Mouse (Mus musculus): ENCODE measurements around the gene Prdm2. TPM values are rescaled to one million over a fixed set of nuclear protein-coding genes. Genes with fewer than 3 reads are reported as not detected.

Prdm2 gene
- polyA plus RNA-seq, 1 experiment from 2014 or later, result 10.4 TPM

DNA sequence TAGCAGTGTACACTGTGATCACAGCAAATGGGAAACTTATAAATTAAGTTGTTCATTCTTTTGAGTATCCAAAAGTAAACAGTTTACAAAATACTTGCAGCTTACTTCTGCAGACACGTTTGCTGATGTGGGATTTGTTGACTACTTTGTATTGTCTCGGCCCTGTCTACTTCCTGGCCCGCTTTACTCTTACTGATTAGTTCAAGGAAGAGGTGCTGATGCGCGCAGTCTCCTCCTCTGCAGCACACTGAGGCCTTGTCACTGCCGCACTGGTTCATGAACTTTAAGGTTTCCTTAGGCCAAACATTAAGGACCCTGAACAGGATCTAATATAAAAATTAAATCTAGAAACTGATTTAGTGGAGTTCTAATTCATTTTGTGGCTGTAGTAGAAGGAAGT is 58.2 kb downstream of the Prdm2 start:
- no peak overlapping the region for H3K4me3 ChIP-seq
- no peak for ATAC-seq (ENCODE audit: insufficient number of reproducible peaks, low FRiP score)
- no peaks in the 10 kb centered on the region for H3K36me3 ChIP-seq
- H3K4me1 ChIP-seq (replicated peaks), result peaks cover 64% of the 10 kb centered on the region
- H3K27ac ChIP-seq (ENCODE audit: poor library complexity, severe bottlenecking), result no peak overlapping the region
- H3K9ac ChIP-seq, result no peak overlapping the region
- WGBS, result 66% methylated on average over 6 of the region's 6 CpGs
- H3K4me2 ChIP-seq, result no peak overlapping the region
- H3K9me3 ChIP-seq (replicated peaks), result no peaks in the 10 kb centered on the region
- no peaks in the 10 kb centered on the region for H3K27me3 ChIP-seq (replicated peaks)

DNA sequence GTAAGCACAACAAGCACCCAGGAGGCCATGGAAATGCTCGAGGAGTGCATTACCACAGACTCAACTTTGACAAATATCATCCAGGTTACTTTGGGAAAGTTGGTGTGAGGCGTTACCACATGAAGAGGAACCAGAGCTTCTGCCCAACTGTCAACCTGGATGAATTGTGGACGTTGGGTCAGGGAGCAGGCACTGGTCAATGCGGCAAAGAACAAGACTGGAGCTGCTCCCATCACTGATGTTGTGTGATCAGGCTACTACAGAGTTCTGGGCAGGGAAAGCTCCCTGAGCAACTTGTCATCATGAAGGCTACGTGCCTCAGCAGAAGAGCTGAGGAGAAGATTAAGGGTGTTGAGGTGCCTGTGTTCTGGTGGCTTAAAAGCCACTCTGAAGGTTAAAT is 60.2 kb downstream of the Prdm2 start:
- Histone ChIP-seq H3K36me3 (no peaks in the 10 kb centered on the region), H3K4me1 (replicated peaks) (peaks cover 56% of the 10 kb centered on the region), H3K9me3 (replicated peaks) (no peaks in the 10 kb centered on the region), H3K9ac (no peak overlapping the region), H3K27ac (ENCODE audit: poor library complexity, severe bottlenecking) (no peak overlapping the region), H3K4me2 (no peak overlapping the region), H3K27me3 (replicated peaks) (no peaks in the 10 kb centered on the region), H3K4me3 (no peak overlapping the region)
- ATAC-seq (ENCODE audit: insufficient number of reproducible peaks, low FRiP score), result no peak
- 80% methylated on average over 5 of the region's 5 CpGs for WGBS

DNA sequence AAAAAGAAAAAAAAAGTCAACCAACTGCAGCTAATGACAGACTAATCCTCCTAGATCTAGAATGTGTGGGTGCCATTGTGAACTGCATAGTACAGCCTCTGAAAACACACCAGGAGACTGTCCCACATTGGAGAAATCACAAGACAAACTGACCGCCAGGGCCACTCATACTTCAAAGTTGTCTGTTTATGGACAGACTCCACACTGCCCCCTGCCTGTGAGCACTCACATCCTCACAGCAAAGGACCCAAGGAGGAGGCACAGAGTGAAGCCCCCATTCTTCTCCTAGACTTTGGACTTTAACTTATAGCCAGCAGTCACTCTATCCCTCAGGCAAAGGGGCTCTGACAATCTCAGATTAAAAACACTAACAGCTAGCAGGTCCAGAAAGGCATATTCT is 61.5 kb downstream of the Prdm2 start:
- Histone ChIP-seq H3K4me2 (no peak overlapping the region), H3K4me1 (replicated peaks) (peaks cover 57% of the 10 kb centered on the region), H3K27ac (ENCODE audit: poor library complexity, severe bottlenecking) (no peak overlapping the region), H3K27me3 (replicated peaks) (no peaks in the 10 kb centered on the region), H3K4me3 (no peak overlapping the region), H3K36me3 (no peaks in the 10 kb centered on the region), H3K9ac (no peak overlapping the region), H3K9me3 (replicated peaks) (no peaks in the 10 kb centered on the region)
- 75% methylated on average over 1 of the region's 1 CpGs for WGBS
- ATAC-seq (ENCODE audit: insufficient number of reproducible peaks, low FRiP score), result no peak

DNA sequence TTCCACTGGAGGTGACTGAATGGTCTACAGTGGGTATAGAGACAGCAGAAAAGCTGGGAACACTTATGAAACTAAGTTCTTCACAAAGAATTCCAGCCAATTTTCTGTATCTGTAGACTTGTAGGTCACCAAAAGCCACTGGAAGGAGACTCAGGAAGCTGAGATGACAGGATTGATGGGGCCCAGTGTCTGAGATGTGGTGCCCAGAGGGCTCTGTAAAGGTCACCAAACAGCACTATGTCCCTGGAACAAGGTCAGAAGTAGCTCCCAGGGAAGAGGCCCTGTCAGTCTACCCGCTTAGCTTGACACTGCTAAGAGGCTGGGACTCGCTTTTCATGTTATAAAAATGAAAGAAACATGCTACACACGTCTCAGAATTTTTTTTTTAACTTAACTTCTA is 65.1 kb downstream of the Prdm2 start:
- Histone ChIP-seq H3K9me3 (replicated peaks) (no peaks in the 10 kb centered on the region), H3K4me2 (no peak overlapping the region), H3K36me3 (no peaks in the 10 kb centered on the region), H3K27me3 (replicated peaks) (no peaks in the 10 kb centered on the region), H3K27ac (ENCODE audit: poor library complexity, severe bottlenecking) (no peak overlapping the region), H3K9ac (no peak overlapping the region), H3K4me1 (replicated peaks) (peaks cover 48% of the 10 kb centered on the region), H3K4me3 (no peak overlapping the region)
- no peak for ATAC-seq (ENCODE audit: insufficient number of reproducible peaks, low FRiP score)
- WGBS, result 62% methylated on average over 3 of the region's 3 CpGs

DNA sequence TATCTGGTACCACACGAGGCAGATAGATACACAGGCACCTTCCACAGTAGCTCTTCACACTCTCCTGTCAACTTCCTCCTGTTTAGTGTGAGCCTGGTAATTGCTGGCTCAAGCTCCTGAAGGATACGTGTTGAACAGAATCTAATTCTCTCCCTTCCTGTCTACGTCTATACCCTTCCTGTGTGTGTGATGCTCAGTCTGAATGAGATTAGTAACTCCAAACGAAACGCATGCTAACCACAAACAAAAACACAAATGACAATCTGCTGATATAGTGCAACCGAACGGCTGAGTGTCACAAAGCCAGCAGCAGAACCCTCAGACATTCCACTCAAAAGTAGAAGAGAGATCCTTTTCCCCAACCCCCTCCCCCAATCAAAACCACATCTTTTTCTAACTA is 69.2 kb downstream of the Prdm2 start:
- no peak for ATAC-seq (ENCODE audit: insufficient number of reproducible peaks, low FRiP score)
- Histone ChIP-seq H3K9ac (no peak overlapping the region), H3K4me1 (replicated peaks) (peaks cover 39% of the 10 kb centered on the region), H3K9me3 (replicated peaks) (no peaks in the 10 kb centered on the region), H3K27me3 (replicated peaks) (no peaks in the 10 kb centered on the region), H3K4me2 (no peak overlapping the region), H3K4me3 (no peak overlapping the region), H3K27ac (ENCODE audit: poor library complexity, severe bottlenecking) (no peak overlapping the region), H3K36me3 (peaks cover 28% of the 10 kb centered on the region)
- WGBS, result 36% methylated on average over 7 of the region's 7 CpGs

DNA sequence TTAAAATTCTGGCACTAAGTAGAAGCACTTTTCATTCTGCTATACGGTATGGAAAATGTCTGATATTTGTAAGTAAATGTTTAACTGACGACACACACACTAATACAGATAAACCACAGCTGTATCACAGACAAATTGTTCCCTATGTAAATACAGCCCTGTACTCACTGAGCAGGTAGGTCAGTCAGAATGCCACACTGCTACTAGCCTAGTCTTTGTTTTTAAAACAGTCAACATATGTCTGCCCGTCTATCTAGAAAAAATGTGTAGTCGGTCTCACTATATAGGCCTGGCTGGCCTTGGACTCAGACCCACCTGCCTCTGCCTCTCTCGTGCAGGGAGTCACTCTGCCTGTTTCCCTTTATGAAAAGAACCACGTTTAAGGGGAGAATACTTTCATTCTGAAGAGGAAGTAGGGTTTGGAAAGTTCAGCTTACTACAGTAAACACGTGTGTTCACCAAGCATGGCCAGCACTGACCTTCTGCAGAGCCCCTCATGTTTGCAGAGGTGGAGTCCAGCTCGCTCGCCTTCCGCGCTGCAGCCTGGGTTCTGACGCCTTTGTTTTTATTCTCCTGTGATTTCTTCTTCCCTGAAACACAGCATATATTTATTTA is 71.0 kb downstream of the Prdm2 start:
- Histone ChIP-seq H3K36me3 (peaks cover 32% of the 10 kb centered on the region), H3K4me1 (replicated peaks) (peaks cover 21% of the 10 kb centered on the region), H3K4me3 (no peak overlapping the region), H3K9me3 (replicated peaks) (no peaks in the 10 kb centered on the region), H3K27me3 (replicated peaks) (no peaks in the 10 kb centered on the region), H3K27ac (ENCODE audit: poor library complexity, severe bottlenecking) (no peak overlapping the region), H3K4me2 (no peak overlapping the region), H3K9ac (no peak overlapping the region)
- WGBS, result 85% methylated on average over 12 of the region's 12 CpGs
- ATAC-seq (ENCODE audit: insufficient number of reproducible peaks, low FRiP score), result no peak

DNA sequence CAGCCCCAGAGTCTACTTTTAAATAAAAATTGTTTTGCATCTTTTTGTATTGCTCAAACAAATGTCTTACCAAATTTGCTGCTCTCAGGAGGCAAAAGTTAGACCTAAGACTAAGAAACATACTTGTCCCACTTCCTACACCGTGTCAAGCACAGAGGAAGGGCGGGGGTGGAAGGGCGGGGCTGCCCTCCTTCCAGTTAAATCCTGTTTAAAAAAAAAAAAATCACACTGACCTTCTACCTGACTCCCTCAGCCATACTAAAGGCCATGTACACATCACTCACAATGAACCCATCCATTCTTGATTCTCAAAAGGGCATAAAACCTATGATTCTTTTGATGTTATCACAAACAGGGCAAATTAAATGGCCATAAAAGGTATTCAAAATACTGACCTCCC is 71.9 kb downstream of the Prdm2 start:
- Histone ChIP-seq H3K27ac (ENCODE audit: poor library complexity, severe bottlenecking) (no peak overlapping the region), H3K27me3 (replicated peaks) (no peaks in the 10 kb centered on the region), H3K4me2 (no peak overlapping the region), H3K9ac (no peak overlapping the region), H3K36me3 (peaks cover 37% of the 10 kb centered on the region), H3K4me1 (replicated peaks) (peaks cover 15% of the 10 kb centered on the region), H3K4me3 (no peak overlapping the region), H3K9me3 (replicated peaks) (no peaks in the 10 kb centered on the region)
- no peak for ATAC-seq (ENCODE audit: insufficient number of reproducible peaks, low FRiP score)
- WGBS, result 86% methylated on average over 3 of the region's 3 CpGs

DNA sequence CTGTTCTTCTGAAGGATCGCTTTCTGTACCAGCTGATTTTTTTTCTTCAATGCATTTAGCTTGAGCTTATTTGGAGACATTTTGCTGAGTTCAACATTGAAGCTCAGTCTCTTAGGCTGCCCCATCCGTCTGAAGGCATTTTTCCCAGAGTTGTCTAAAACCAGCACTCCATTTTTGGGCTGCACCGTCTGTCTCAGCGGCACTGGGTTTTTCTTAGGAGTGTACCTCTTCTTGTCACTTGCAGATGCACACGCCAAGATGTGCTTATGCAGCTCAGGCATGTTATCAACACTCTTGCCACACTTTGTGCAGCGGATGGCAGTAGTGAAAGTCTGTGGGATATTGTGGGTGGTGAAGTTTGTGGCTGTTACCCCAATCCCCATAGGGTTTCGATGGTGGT is 80.4 kb downstream of the Prdm2 start:
- Histone ChIP-seq H3K9me3 (replicated peaks) (no peaks in the 10 kb centered on the region), H3K27ac (ENCODE audit: poor library complexity, severe bottlenecking) (no peak overlapping the region), H3K4me2 (no peak overlapping the region), H3K4me1 (replicated peaks) (peaks cover 14% of the 10 kb centered on the region), H3K9ac (no peak overlapping the region), H3K27me3 (replicated peaks) (no peaks in the 10 kb centered on the region), H3K4me3 (no peak overlapping the region), H3K36me3 (peaks cover 76% of the 10 kb centered on the region)
- WGBS, result 91% methylated on average over 7 of the region's 7 CpGs
- no peak for ATAC-seq (ENCODE audit: insufficient number of reproducible peaks, low FRiP score)

DNA sequence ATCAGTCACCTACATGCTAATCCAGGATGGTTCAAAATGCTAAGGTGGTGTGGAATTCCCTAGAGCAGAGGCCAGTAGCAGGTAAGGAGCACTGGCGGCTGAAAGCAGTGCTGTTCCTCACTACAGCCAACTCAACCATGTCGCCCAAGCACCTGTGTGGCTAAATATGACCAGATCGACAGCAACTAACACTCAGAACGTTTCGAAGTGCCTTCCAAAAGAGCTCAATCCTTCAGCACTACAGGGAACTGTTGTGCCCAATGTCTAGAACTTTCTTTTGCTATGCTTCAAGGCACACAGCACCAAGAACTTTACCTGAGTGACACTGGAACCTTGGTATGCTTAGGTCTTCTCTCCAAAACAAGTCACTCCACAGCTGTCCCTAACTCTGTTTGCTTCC is 82.4 kb downstream of the Prdm2 start:
- H3K36me3 ChIP-seq, result peaks cover 76% of the 10 kb centered on the region

DNA sequence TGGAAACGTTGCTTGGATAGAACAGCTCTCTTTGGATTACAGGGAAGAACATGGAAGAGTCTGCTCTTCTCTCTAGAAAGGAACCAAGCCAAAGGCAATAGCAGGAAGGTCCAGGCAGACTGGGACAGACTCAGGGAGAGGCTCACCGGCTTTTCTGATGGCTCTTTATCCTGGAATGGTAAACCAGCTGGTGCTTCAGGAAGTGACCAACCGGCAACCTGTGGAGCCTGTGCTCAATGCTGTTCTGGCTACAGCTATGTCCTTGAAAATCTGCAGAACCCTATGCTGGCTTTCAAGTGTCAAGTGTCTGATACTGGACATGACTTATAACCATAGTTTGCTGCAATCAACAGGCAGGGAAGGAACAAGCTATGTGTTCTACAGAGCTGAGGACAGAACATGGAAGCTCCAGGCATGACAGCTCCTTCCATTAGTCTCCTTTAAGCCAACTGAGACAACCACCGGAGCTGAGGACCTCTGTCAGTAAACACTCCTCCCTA is 83.5 kb downstream of the Prdm2 start:
- no peak for ATAC-seq (ENCODE audit: insufficient number of reproducible peaks, low FRiP score)
- Histone ChIP-seq H3K27ac (ENCODE audit: poor library complexity, severe bottlenecking) (no peak overlapping the region), H3K4me3 (no peak overlapping the region), H3K4me2 (no peak overlapping the region), H3K36me3 (peaks cover 66% of the 10 kb centered on the region), H3K27me3 (replicated peaks) (no peaks in the 10 kb centered on the region), H3K4me1 (replicated peaks) (peaks cover 28% of the 10 kb centered on the region), H3K9me3 (replicated peaks) (no peaks in the 10 kb centered on the region), H3K9ac (no peak overlapping the region)
- WGBS, result 61% methylated on average over 4 of the region's 4 CpGs

More for the DNA sequence above, 82.4 kb downstream of the Prdm2 start:
- ATAC-seq (ENCODE audit: insufficient number of reproducible peaks, low FRiP score), result no peak
- H3K4me1 ChIP-seq (replicated peaks), result peaks cover 18% of the 10 kb centered on the region
- H3K27ac ChIP-seq (ENCODE audit: poor library complexity, severe bottlenecking), result no peak overlapping the region
- no peak overlapping the region for H3K9ac ChIP-seq
- no peaks in the 10 kb centered on the region for H3K27me3 ChIP-seq (replicated peaks)
- WGBS, result 86% methylated on average over 5 of the region's 5 CpGs
- no peak overlapping the region for H3K4me2 ChIP-seq
- H3K9me3 ChIP-seq (replicated peaks), result no peaks in the 10 kb centered on the region
- H3K4me3 ChIP-seq, result no peak overlapping the region

DNA sequence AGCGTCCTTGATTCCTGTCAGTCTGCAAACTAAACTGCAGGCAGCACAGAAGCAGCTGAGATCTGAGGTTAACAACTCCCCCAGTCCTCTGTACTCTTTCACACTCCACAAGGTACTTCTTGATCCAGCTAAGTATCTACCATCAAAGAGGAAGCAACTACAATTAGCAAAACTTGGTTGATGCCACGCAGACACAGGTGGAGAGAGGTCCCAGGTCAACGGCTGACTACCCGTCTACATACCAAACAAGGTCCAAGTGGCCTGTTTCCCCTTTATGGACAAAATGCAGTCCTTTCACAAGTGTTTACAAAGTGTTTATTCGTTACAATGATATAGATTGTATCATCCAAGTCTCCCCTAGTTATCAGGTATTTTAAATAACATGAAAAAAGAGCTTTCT is 85.6 kb downstream of the Prdm2 start:
- no peak for ATAC-seq (ENCODE audit: insufficient number of reproducible peaks, low FRiP score)

DNA sequence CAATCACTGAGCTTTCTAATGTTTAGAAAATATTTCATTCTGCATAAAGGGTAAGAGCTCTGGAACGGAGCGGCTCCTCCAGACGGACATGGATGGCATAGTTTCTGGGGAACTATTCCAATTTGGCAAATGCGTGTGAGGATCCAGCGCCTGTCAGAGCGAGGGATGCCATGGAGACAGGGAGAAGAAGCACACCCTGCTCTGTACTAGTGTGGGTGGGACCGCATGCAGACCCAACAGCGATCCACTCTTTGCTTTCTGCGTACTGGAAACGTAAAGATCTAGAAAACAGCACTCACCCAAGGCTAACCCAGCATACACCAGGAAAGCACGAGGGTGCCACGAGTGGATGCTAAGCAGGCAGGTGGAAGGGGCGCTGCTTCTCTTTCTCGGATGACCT is 86.3 kb downstream of the Prdm2 start:
- H3K4me2 ChIP-seq, result no peak overlapping the region
- no peak for ATAC-seq (ENCODE audit: insufficient number of reproducible peaks, low FRiP score)
- no peak overlapping the region for H3K4me3 ChIP-seq
- H3K9me3 ChIP-seq (replicated peaks), result no peaks in the 10 kb centered on the region
- peaks cover 37% of the 10 kb centered on the region for H3K36me3 ChIP-seq
- no peak overlapping the region for H3K9ac ChIP-seq
- no peaks in the 10 kb centered on the region for H3K27me3 ChIP-seq (replicated peaks)
- peaks cover 43% of the 10 kb centered on the region for H3K4me1 ChIP-seq (replicated peaks)
- H3K27ac ChIP-seq (ENCODE audit: poor library complexity, severe bottlenecking), result no peak overlapping the region
- 95% methylated on average over 14 of the region's 14 CpGs for WGBS

More for the DNA sequence above, 85.6 kb downstream of the Prdm2 start:
- Histone ChIP-seq H3K27ac (ENCODE audit: poor library complexity, severe bottlenecking) (no peak overlapping the region), H3K9me3 (replicated peaks) (no peaks in the 10 kb centered on the region), H3K36me3 (peaks cover 44% of the 10 kb centered on the region), H3K9ac (no peak overlapping the region), H3K4me1 (replicated peaks) (peaks cover 43% of the 10 kb centered on the region), H3K4me3 (no peak overlapping the region), H3K4me2 (no peak overlapping the region), H3K27me3 (replicated peaks) (no peaks in the 10 kb centered on the region)
- WGBS, result 71% methylated on average over 5 of the region's 5 CpGs
